Comparison of ENCODE assay signal across 7 mouse cellular contexts in the genomic region with DNA sequence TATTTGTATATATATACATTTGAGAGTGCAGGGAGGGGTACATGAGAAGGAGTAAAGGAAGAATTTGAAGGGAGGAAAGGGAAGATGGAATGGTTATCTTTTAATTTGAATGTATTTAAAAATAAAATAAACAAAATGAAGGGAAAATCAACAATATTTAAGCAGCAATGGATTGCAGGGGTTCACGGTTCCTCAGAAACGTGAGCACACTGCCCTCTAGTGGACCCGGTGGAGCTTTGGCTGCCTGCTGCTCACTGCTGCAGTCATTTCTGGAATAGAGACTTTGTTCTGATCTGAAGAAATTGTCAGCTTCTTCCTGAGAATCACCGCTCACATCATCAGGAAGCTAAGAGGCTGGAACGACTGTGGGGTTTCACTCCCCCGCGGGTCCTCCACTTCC. TPM values are rescaled to one million over a fixed set of nuclear protein-coding genes. Genes with fewer than 3 reads are reported as not detected.
DNase-seq lines count a peak whose midpoint lies in the region; ATAC-seq and TF ChIP-seq lines count a peak whose summit lies in the region.

No protein-coding gene starts in this region.

- H3K27me3 ChIP-seq in hindbrain, postnatal 0 days (ENCODE audit: insufficient read depth, low read length) = no peaks in the 10 kb centered on the region

- no peak overlapping the region for H3K4me3 ChIP-seq in ES-E14 (ENCODE audit: insufficient read depth in 1 of 2, low read depth in 1 of 2, low read length in 2 of 2, poor library complexity in 1 of 2, severe bottlenecking in 1 of 2)
- no peak overlapping the region for H3K4me3 ChIP-seq in hindbrain, postnatal 0 days (ENCODE audit: low read length)

- H3K36me3 ChIP-seq in ES-E14 (ENCODE audit: control insufficient read depth, insufficient read depth, low read length, poor library complexity, severe bottlenecking) = no peaks in the 10 kb centered on the region
- no peaks in the 10 kb centered on the region for H3K36me3 ChIP-seq in hindbrain, postnatal 0 days (ENCODE audit: insufficient read depth, low read length)

- intact Hi-C loops in left cerebral cortex, postnatal 4 days (cut with DNase I) = no loop called here

- no peak overlapping the region for H3K4me2 ChIP-seq in hindbrain, postnatal 0 days (ENCODE audit: low read depth, low read length)

- DNase-seq in left cerebral cortex, postnatal 4 days = peak; percentile 26
- DNase-seq in left cerebral cortex, adult 18-20 months (ENCODE audit: low spot score in 2 of 2) = no peak
- DNase-seq in ES-E14 (ENCODE audit: low read depth, low spot score) = peak; percentile 46
- peak; percentile 59 for DNase-seq in adrenal gland, postnatal 25 days
- DNase-seq in hindbrain, postnatal 0 days (ENCODE audit: low spot score) = peak; percentile 79
- DNase-seq in cerebellum, postnatal 36 days = no peak

- peak; percentile 67 for TF ChIP-seq CTCF in hindbrain, postnatal 0 days (IDR thresholded peaks at IDR 0.05; ENCODE audit: low read depth)

- WGBS in hindbrain, postnatal 0 days = 30% methylated on average over 5 of the region's 7 CpGs

- no peak overlapping the region for H3K27ac ChIP-seq in ES-E14 (ENCODE audit: insufficient read depth, low read depth, low read length, poor library complexity, severe bottlenecking)
- H3K27ac ChIP-seq in hindbrain, postnatal 0 days = no peak overlapping the region

- no peak overlapping the region for H3K9ac ChIP-seq in ES-E14 (ENCODE audit: insufficient read depth, low read depth, low read length, poor library complexity, severe bottlenecking)
- no peak overlapping the region for H3K9ac ChIP-seq in hindbrain, postnatal 0 days (replicated peaks; ENCODE audit: low read length)

- in situ Hi-C loops in ES-E14 (cut with MboI; ENCODE audit: low sequenced_read_pairs in 2 of 2, unreplicated experiment in 2 of 2) = no loop called here

- H3K4me1 ChIP-seq in ES-E14 (ENCODE audit: control insufficient read depth in 2 of 2, insufficient read depth in 2 of 2, low read length in 2 of 2, poor library complexity in 1 of 2) = no peaks in the 10 kb centered on the region
- no peaks in the 10 kb centered on the region for H3K4me1 ChIP-seq in hindbrain, postnatal 0 days (ENCODE audit: insufficient read depth, low read length)

- ATAC-seq in hindbrain, postnatal 0 days = 0 out of 2 replicates have a peak, but pooled peaks have one; percentile 38
- ATAC-seq in neutrophil, adult 5-6 weeks (ENCODE audit: extremely low read depth, insufficient number of reproducible peaks, low FRiP score, poor library complexity, severe bottlenecking) = peak; percentile 48; the same call in 1 of the 2 replicates

- H3K9me3 ChIP-seq in ES-E14 (ENCODE audit: control insufficient read depth, insufficient read depth, low read depth, low read length) = no peaks in the 10 kb centered on the region
- H3K9me3 ChIP-seq in hindbrain, postnatal 0 days (ENCODE audit: low read length) = no peaks in the 10 kb centered on the region

TF ChIP-seq in ES-E14, 5 proteins besides CTCF, POLR2A, EP300 and RAD21:
- TF ChIP-seq MAFK (IDR thresholded peaks at IDR 0.05; ENCODE audit: insufficient read depth, low read depth, low read length) (no peak), HCFC1 (IDR thresholded peaks at IDR 0.05; ENCODE audit: borderline replicate concordance, insufficient read depth, low read length) (no peak), ZC3H11A (IDR thresholded peaks at IDR 0.05; ENCODE audit: borderline replicate concordance, low read depth, low read length) (no peak), CHD2 (IDR thresholded peaks at IDR 0.05; ENCODE audit: low read depth, low read length) (no peak), ZNF384 (IDR thresholded peaks at IDR 0.05; ENCODE audit: low read depth, low read length) (no peak)

RNA-seq across cellular contexts. Expression of a gene that starts 28.5 kb away (rescaled TPM):
- under 1 TPM; 0.18 TPM for total RNA-seq in left cerebral cortex, postnatal 4 days (2021)
- under 1 TPM; 0.05 to 0.07 TPM for total RNA-seq in left cerebral cortex, adult 18-20 months (2021)
- total RNA-seq in ES-E14 (2012; rRNA removed) = 0.04 and 0.05 TPM in 2 replicates
- total RNA-seq in adrenal gland, postnatal 25 days (2021) = 0.03 TPM in 1 of 2 replicates, not detected in the other
- total RNA-seq in hindbrain, postnatal 0 days (2014; rRNA removed) = 0.05 and 0.36 TPM in 2 replicates
- 0.14 and 0.20 TPM in 2 replicates for polyA plus RNA-seq in hindbrain, postnatal 0 days (2015; fragmentation: Nextera tagmentation; extraction: Ambion mirVana)
- not detected in 2 replicates for total RNA-seq in neutrophil, adult 5-6 weeks (2017)

Comparison
In these comparisons a context has a peak if more than half of its experiments do, and no peak if none do; other contexts are left out.
1. DNase-seq: peak in left cerebral cortex, postnatal 4 days (single experiment), ES-E14 (single experiment), adrenal gland, postnatal 25 days (single experiment) and hindbrain, postnatal 0 days (single experiment); none in left cerebral cortex, adult 18-20 months (0 of 2) and cerebellum, postnatal 36 days (0 of 2).